Mouse (Mus musculus): ENCODE measurements around the gene Gabrg3.

DNA sequence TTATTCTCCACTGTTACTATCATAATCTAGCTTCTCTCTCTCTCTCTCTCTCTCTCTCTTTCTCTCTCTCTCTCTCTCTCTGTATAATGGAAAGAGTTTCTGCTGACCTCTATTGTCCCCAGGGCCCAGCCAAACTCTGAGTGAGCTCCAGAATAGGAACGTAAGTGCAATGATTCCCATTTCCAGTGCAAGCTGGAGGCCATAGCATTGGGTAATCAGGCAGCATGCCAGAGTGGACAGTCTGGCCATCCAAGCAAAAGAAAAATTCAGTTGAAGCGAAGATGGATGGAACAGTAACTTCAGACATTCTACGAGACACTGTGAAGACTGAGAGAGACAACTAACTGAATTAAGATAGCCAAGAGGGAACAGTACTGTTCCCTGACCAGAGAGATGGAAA lies 228.8 kb downstream of the Gabrg3 start:
- TF ChIP-seq POLR2A (IDR thresholded peaks at IDR 0.05; ENCODE audit: low read depth, low read length) (no peak), MAFK (IDR thresholded peaks at IDR 0.05; ENCODE audit: insufficient replicate concordance, low read length) (no peak)

Measured in CH12.LX (cell line).